Mouse (Mus musculus): Measurements from ENCODE around the gene Lzts3. TPM values are rescaled to one million over a fixed set of nuclear protein-coding genes. Genes with fewer than 3 reads are reported as not detected.

Lzts3 gene
- polyA plus RNA-seq, 1 experiment, result 1.3 TPM

GRCm38 (mm10) chr2:130628424-130628823 lies 14.2 kb downstream of the Lzts3 start:
- Histone ChIP-seq H3K27ac (replicated peaks; ENCODE audit: low read depth, low read length) (no peak overlapping the region), H3K4me3 (ENCODE audit: insufficient read depth, low read depth, low read length) (peak overlapping the region; percentile 84; the same call in 1 of the 2 replicates), H3K4me1 (ENCODE audit: control insufficient read depth, insufficient read depth, insufficient read length, low read length) (peaks cover 3% of the 10 kb centered on the region; the same call in 1 of the 2 replicates)

GRCm38 (mm10) chr2:130618972-130619371 lies 23.6 kb downstream of the Lzts3 start:
- H3K27ac ChIP-seq (replicated peaks; ENCODE audit: low read depth, low read length), result no peak overlapping the region
- no peaks in the 10 kb centered on the region for H3K4me1 ChIP-seq (ENCODE audit: control insufficient read depth, insufficient read depth, insufficient read length, low read length)
- H3K4me3 ChIP-seq (ENCODE audit: insufficient read depth, low read depth, low read length), result no peak overlapping the region

GRCm38 (mm10) chr2:130613091-130613490 lies 29.5 kb downstream of the Lzts3 start:
- no peak overlapping the region for H3K4me3 ChIP-seq (ENCODE audit: insufficient read depth, low read depth, low read length)
- H3K27ac ChIP-seq (replicated peaks; ENCODE audit: low read depth, low read length), result no peak overlapping the region
- H3K4me1 ChIP-seq (ENCODE audit: control insufficient read depth, insufficient read depth, insufficient read length, low read length), result no peaks in the 10 kb centered on the region

- no peaks in the 10 kb centered on the region for H3K4me1 ChIP-seq (ENCODE audit: control insufficient read depth, insufficient read depth, insufficient read length, low read length)
- H3K4me3 ChIP-seq (ENCODE audit: insufficient read depth, low read depth, low read length), result no peak overlapping the region
- H3K27ac ChIP-seq (replicated peaks; ENCODE audit: low read depth, low read length), result no peak overlapping the region
These were observed 40.4 kb downstream of the Lzts3 start for GRCm38 (mm10) chr2:130602195-130602594.

GRCm38 (mm10) chr2:130598399-130598798 lies 44.2 kb downstream of the Lzts3 start:
- no peak overlapping the region for H3K4me3 ChIP-seq (ENCODE audit: insufficient read depth, low read depth, low read length)
- no peak overlapping the region for H3K27ac ChIP-seq (replicated peaks; ENCODE audit: low read depth, low read length)
- no peaks in the 10 kb centered on the region for H3K4me1 ChIP-seq (ENCODE audit: control insufficient read depth, insufficient read depth, insufficient read length, low read length)

- H3K4me3 ChIP-seq (ENCODE audit: insufficient read depth, low read depth, low read length), result no peak overlapping the region
- H3K4me1 ChIP-seq (ENCODE audit: control insufficient read depth, insufficient read depth, insufficient read length, low read length), result no peaks in the 10 kb centered on the region
- H3K27ac ChIP-seq (replicated peaks; ENCODE audit: low read depth, low read length), result no peak overlapping the region
These were observed 45.0 kb downstream of the Lzts3 start for GRCm38 (mm10) chr2:130597601-130598010.

- Histone ChIP-seq H3K27ac (replicated peaks; ENCODE audit: low read depth, low read length) (no peak overlapping the region), H3K4me1 (ENCODE audit: control insufficient read depth, insufficient read depth, insufficient read length, low read length) (no peaks in the 10 kb centered on the region), H3K4me3 (ENCODE audit: insufficient read depth, low read depth, low read length) (no peak overlapping the region)
These were observed 47.0 kb downstream of the Lzts3 start for GRCm38 (mm10) chr2:130595596-130595995.

GRCm38 (mm10) chr2:130591016-130591415 lies 51.6 kb downstream of the Lzts3 start:
- Histone ChIP-seq H3K27ac (replicated peaks; ENCODE audit: low read depth, low read length) (no peak overlapping the region), H3K4me3 (ENCODE audit: insufficient read depth, low read depth, low read length) (no peak overlapping the region), H3K4me1 (ENCODE audit: control insufficient read depth, insufficient read depth, insufficient read length, low read length) (no peaks in the 10 kb centered on the region)

- Histone ChIP-seq H3K27ac (replicated peaks; ENCODE audit: low read depth, low read length) (no peak overlapping the region), H3K4me1 (ENCODE audit: control insufficient read depth, insufficient read depth, insufficient read length, low read length) (no peaks in the 10 kb centered on the region), H3K4me3 (ENCODE audit: insufficient read depth, low read depth, low read length) (no peak overlapping the region)
These were observed 52.8 kb downstream of the Lzts3 start for GRCm38 (mm10) chr2:130589761-130590160.

- Histone ChIP-seq H3K4me1 (ENCODE audit: control insufficient read depth, insufficient read depth, insufficient read length, low read length) (no peaks in the 10 kb centered on the region), H3K4me3 (ENCODE audit: insufficient read depth, low read depth, low read length) (no peak overlapping the region), H3K27ac (replicated peaks; ENCODE audit: low read depth, low read length) (no peak overlapping the region)
These were observed 53.4 kb downstream of the Lzts3 start for GRCm38 (mm10) chr2:130589157-130589556.

GRCm38 (mm10) chr2:130588373-130588772 lies 54.2 kb downstream of the Lzts3 start:
- Histone ChIP-seq H3K4me1 (ENCODE audit: control insufficient read depth, insufficient read depth, insufficient read length, low read length) (no peaks in the 10 kb centered on the region), H3K4me3 (ENCODE audit: insufficient read depth, low read depth, low read length) (no peak overlapping the region), H3K27ac (replicated peaks; ENCODE audit: low read depth, low read length) (no peak overlapping the region)

- Histone ChIP-seq H3K27ac (replicated peaks; ENCODE audit: low read depth, low read length) (no peak overlapping the region), H3K4me3 (ENCODE audit: insufficient read depth, low read depth, low read length) (no peak overlapping the region), H3K4me1 (ENCODE audit: control insufficient read depth, insufficient read depth, insufficient read length, low read length) (no peaks in the 10 kb centered on the region)
These were observed 56.6 kb downstream of the Lzts3 start for GRCm38 (mm10) chr2:130586016-130586415.

GRCm38 (mm10) chr2:130583902-130584560 lies 58.6 kb downstream of the Lzts3 start:
- Histone ChIP-seq H3K4me1 (ENCODE audit: control insufficient read depth, insufficient read depth, insufficient read length, low read length) (no peaks in the 10 kb centered on the region), H3K4me3 (ENCODE audit: insufficient read depth, low read depth, low read length) (no peak overlapping the region), H3K27ac (replicated peaks; ENCODE audit: low read depth, low read length) (no peak overlapping the region)

Other genes with a start within 250 kb of the Lzts3 start
- 8.2 and 9.9 TPM in 2 replicates for gene Cpxm1, start 245.2 kb downstream of the Lzts3 start, polyA plus RNA-seq (2012; ENCODE audit: insufficient read depth, insufficient read length, missing spikeins)
- not detected in 2 replicates for gene Gm28372, start 237.6 kb downstream of the Lzts3 start, polyA plus RNA-seq (2012; ENCODE audit: insufficient read depth, insufficient read length, missing spikeins)
- not detected in 2 replicates for gene 1700020A23Rik, start 237.5 kb downstream of the Lzts3 start, polyA plus RNA-seq (2012; ENCODE audit: insufficient read depth, insufficient read length, missing spikeins)
- not detected in 2 replicates for gene Tmem239, start 236.3 kb downstream of the Lzts3 start, polyA plus RNA-seq (2012; ENCODE audit: insufficient read depth, insufficient read length, missing spikeins)
- gene Vps16, start 218.5 kb downstream of the Lzts3 start, polyA plus RNA-seq (2012; ENCODE audit: insufficient read depth, insufficient read length, missing spikeins), result 28.7 and 31.8 TPM in 2 replicates
- 6.9 and 10.4 TPM in 2 replicates for gene Pced1a, start 218.1 kb downstream of the Lzts3 start, polyA plus RNA-seq (2012; ENCODE audit: insufficient read depth, insufficient read length, missing spikeins)
- 38.6 and 52.5 TPM in 2 replicates for gene Ptpra, start 192.5 kb downstream of the Lzts3 start, polyA plus RNA-seq (2012; ENCODE audit: insufficient read depth, insufficient read length, missing spikeins)
- gene Mrps26, start 79.1 kb downstream of the Lzts3 start, polyA plus RNA-seq (2012; ENCODE audit: insufficient read depth, insufficient read length, missing spikeins), result 40.2 and 51.0 TPM in 2 replicates
- gene Oxt, start 66.6 kb downstream of the Lzts3 start, polyA plus RNA-seq (2012; ENCODE audit: insufficient read depth, insufficient read length, missing spikeins), result not detected in 2 replicates
- gene Avp, start 60.2 kb downstream of the Lzts3 start, polyA plus RNA-seq (2012; ENCODE audit: insufficient read depth, insufficient read length, missing spikeins), result not detected in 2 replicates
- 6.1 and 7.4 TPM in 2 replicates for gene Fastkd5, start 12.8 kb downstream of the Lzts3 start, polyA plus RNA-seq (2012; ENCODE audit: insufficient read depth, insufficient read length, missing spikeins)
- gene Ubox5, start 12.8 kb downstream of the Lzts3 start, polyA plus RNA-seq (2012; ENCODE audit: insufficient read depth, insufficient read length, missing spikeins), result 3.3 and 3.6 TPM in 2 replicates
- 128 and 137 TPM in 2 replicates for gene Ddrgk1, start 21.9 kb upstream of the Lzts3 start, polyA plus RNA-seq (2012; ENCODE audit: insufficient read depth, insufficient read length, missing spikeins)
- 46.8 and 54.3 TPM in 2 replicates for gene Itpa, start 24.8 kb upstream of the Lzts3 start, polyA plus RNA-seq (2012; ENCODE audit: insufficient read depth, insufficient read length, missing spikeins)
- not detected in 2 replicates for gene Slc4a11, start 54.7 kb upstream of the Lzts3 start, polyA plus RNA-seq (2012; ENCODE audit: insufficient read depth, insufficient read length, missing spikeins)